Mouse (Mus musculus): ENCODE results near the gene 1500009C09Rik. TPM values are rescaled to one million over a fixed set of nuclear protein-coding genes. Genes with fewer than 3 reads are reported as not detected.

The 1500009C09Rik gene
- total RNA-seq, 1 experiment from 2014 or later, result not detected

DNA sequence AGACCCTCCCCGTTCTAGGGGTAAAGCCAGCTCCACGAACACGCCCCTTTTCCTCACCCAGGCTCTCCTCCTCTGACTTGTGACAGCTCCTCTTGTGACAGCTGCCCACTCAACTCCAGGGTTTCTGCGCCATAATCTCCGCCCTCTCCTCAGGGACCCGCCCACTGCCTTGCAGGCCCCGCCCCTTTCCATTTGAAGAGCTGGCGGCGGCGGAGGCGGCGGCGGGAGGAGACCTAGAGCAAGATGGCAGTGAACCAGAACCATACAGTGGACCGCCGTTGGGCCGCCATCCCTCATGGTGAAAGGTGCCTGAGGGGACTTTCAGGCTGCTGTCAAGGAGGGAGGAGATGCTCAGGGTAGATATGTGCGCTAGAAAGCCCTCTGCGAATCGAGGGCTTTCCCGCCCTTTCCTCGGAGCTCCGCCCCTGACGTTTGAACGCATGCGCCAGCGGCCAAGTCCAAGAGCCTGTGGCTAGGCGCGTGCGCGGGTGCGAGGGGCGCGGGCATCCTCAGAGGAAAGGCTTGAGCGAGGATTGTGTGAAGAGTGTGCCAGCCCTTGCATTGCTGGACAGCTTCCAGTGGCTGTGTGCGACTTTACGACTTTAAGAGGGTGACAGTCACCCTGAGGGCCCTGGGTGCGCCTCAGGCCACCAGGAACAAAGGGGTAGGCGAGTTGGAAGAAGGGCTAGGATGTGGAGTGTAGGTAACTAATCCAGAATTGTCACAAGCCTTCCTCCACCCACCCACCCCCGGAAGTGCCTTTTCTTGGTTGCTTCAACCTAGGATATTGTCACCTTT lies 46.8 kb downstream of the 1500009C09Rik start, which contains the start of gene Wbp2nl:
Wbp2nl (plus strand) TSS at position 191 of the 798 bp plus-strand sequence.
- ATAC-seq (replicated peaks; ENCODE audit: low read depth, poor library complexity, severe bottlenecking), result no peak

DNA sequence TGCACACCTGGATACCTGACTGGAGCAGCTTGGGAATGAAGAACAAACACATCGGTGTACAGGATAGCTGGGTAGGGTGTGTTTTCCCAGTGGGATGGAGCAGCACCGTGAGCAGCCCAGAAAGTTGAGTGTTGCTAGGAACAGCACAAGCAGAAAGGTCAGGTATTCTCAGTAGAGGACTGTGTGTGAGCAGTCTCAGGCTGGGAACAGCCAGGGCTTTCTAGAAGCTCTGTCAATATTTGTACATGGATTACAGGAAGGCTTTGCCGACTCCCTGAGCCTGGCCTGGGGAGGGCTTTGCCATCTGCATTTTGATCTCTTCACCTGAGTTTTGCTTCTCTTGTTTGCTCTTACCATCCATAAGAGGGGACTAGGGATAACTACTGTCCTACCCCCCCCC lies 54.9 kb downstream of the 1500009C09Rik start:
- no peak for ATAC-seq (replicated peaks; ENCODE audit: low read depth, poor library complexity, severe bottlenecking)

DNA sequence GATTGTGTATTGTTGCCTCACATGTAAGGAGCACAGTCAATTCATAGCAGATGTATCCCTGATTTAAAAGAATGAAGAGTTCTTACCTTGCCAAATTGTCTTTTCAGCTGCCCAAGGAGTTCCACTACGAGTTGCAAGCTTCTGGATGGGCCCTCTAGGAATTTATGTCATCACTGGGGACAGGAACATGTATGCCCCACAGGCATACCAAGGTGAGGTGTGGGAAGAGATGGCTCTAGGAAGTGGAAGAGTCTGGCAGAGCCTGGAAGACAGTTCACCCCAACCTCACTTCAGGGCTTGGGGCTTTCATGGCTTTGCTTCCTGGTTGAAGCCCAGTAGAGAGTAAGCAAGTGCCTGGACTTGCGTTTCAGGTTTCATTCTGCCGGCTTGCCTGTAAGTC lies 56.2 kb downstream of the 1500009C09Rik start:
- ATAC-seq (replicated peaks; ENCODE audit: low read depth, poor library complexity, severe bottlenecking), result no peak

Other genes starting within 250 kb of the 1500009C09Rik start
- gene Desi1, start 218.5 kb upstream of the 1500009C09Rik start, total RNA-seq (2017), result 12.2 and 13.6 TPM in 2 replicates
- gene Snu13, start 204.8 kb upstream of the 1500009C09Rik start, total RNA-seq (2017), result 197 and 206 TPM in 2 replicates
- gene 4930407I10Rik, start 193.2 kb upstream of the 1500009C09Rik start, total RNA-seq (2017), result not detected in 2 replicates
- not detected in 2 replicates for gene Mei1, start 182.4 kb upstream of the 1500009C09Rik start, total RNA-seq (2017)
- 8.8 and 18.0 TPM in 2 replicates for gene Ccdc134, start 124.5 kb upstream of the 1500009C09Rik start, total RNA-seq (2017)
- gene Srebf2, start 105.2 kb upstream of the 1500009C09Rik start, total RNA-seq (2017), result 42.8 and 64.3 TPM in 2 replicates
- gene Shisa8, start 39.6 kb upstream of the 1500009C09Rik start, total RNA-seq (2017), result 3.1 and 4.8 TPM in 2 replicates
- 2.7 and 5.9 TPM in 2 replicates for gene Tnfrsf13c, start 28.0 kb upstream of the 1500009C09Rik start, total RNA-seq (2017)
- 19.4 and 30.6 TPM in 2 replicates for gene Cenpm, start 7.6 kb upstream of the 1500009C09Rik start, total RNA-seq (2017)
- 0.23 and 0.44 TPM in 2 replicates for gene Sept3, start 22.5 kb downstream of the 1500009C09Rik start, total RNA-seq (2017)
- gene Wbp2nl, start 46.6 kb downstream of the 1500009C09Rik start, total RNA-seq (2017), result not detected in 2 replicates
- gene Naga, start 86.5 kb downstream of the 1500009C09Rik start, total RNA-seq (2017), result 19.2 and 32.4 TPM in 2 replicates
- 13.1 and 15.5 TPM in 2 replicates for gene Pheta2, start 86.5 kb downstream of the 1500009C09Rik start, total RNA-seq (2017)
- gene Smdt1, start 86.6 kb downstream of the 1500009C09Rik start, total RNA-seq (2017), result 43.6 and 67.9 TPM in 2 replicates
- 126 and 144 TPM in 2 replicates for gene Ndufa6, start 101.9 kb downstream of the 1500009C09Rik start, total RNA-seq (2017)
- gene Cyp2d22, start 127.9 kb downstream of the 1500009C09Rik start, total RNA-seq (2017), result 0.64 TPM in 1 of 2 replicates, not detected in the other
- not detected in 2 replicates for gene Cyp2d11, start 141.6 kb downstream of the 1500009C09Rik start, total RNA-seq (2017)
- gene Cyp2d10, start 154.8 kb downstream of the 1500009C09Rik start, total RNA-seq (2017), result not detected in 2 replicates
- not detected in 2 replicates for gene Cyp2d9, start 181.0 kb downstream of the 1500009C09Rik start, total RNA-seq (2017)